8 mouse cellular contexts compared by ENCODE assay signal in the genomic region with DNA sequence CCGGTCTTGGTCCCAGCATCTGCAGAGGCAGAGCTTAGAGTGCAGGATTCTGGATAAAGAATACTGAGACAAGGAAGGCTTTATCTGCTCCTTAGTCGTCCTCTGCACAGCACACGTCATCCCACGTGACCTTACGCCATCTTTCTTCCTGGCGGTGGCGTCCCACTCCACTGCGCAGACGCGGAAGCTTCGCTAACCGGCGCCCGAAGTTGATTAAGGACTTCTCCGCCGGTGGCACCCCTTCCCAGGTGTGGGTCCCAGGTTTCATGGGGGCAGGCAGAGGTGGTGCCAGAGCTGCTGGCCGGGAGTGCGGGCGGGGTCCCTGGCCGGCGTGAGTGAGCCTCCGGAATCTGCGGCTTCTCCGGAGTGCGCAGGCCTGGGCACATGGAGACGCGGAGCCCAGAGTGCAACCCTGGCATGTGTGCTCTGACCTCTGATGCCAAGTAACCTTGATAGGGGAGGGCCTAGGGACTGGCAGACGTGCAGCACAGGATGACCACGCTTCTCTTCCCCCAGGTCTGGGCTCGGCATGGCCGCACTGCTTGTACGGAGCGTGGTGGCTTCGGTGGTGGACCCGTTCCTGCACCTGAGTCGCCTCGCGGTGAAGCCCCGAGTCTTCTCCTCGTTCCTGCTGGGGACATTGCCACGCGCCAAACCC. TPM values are rescaled to one million over a fixed set of nuclear protein-coding genes. Genes with fewer than 3 reads are reported as not detected.
DNase-seq lines count a peak whose midpoint lies in the region; ATAC-seq and TF ChIP-seq lines count a peak whose summit lies in the region.

No protein-coding gene starts in this region.

- H3K27ac ChIP-seq in embryonic facial prominence, embryonic 13.5 days: peak overlapping the region; percentile 83
- peak overlapping the region; percentile 96 for H3K27ac ChIP-seq in heart, adult 2 months
- H3K27ac ChIP-seq in limb, embryonic 14.5 days (replicated peaks; ENCODE audit: low read depth, low read length): no peak overlapping the region; the same call in 1 of the 2 replicates
- peak overlapping the region; percentile 82 for H3K27ac ChIP-seq in midbrain, postnatal 0 days (ENCODE audit: low read depth, low read length)

- H3K79me2 ChIP-seq in heart, adult 2 months (replicated peaks; ENCODE audit: control insufficient read depth, insufficient read depth, low read length): no peaks in the 10 kb centered on the region; the same call in 1 of the 2 replicates

- H3K9me3 ChIP-seq in embryonic facial prominence, embryonic 13.5 days: no peaks in the 10 kb centered on the region
- no peaks in the 10 kb centered on the region for H3K9me3 ChIP-seq in limb, embryonic 14.5 days (ENCODE audit: control insufficient read depth, low read length)
- H3K9me3 ChIP-seq in midbrain, postnatal 0 days (ENCODE audit: low read length): no peaks in the 10 kb centered on the region

- H3K4me2 ChIP-seq in embryonic facial prominence, embryonic 13.5 days: peak overlapping the region; percentile 96
- peak overlapping the region; percentile 93 for H3K4me2 ChIP-seq in limb, embryonic 14.5 days (replicated peaks; ENCODE audit: low read depth, low read length, severe bottlenecking)
- peak overlapping the region; percentile 94 for H3K4me2 ChIP-seq in midbrain, postnatal 0 days (ENCODE audit: low read depth, low read length, poor library complexity, severe bottlenecking)

- no peak for TF ChIP-seq CTCF in heart, adult 2 months (IDR thresholded peaks at IDR 0.05)
- TF ChIP-seq CTCF in midbrain, postnatal 0 days (IDR thresholded peaks at IDR 0.05): no peak

- peak; percentile 78 for ATAC-seq in embryonic facial prominence, embryonic 13.5 days (ENCODE audit: insufficient number of reproducible peaks, insufficient read depth, low FRiP score, low TSS enrichment, low read depth)
- ATAC-seq in limb, embryonic 14.5 days (ENCODE audit: low FRiP score, low read depth): peak; percentile 91
- ATAC-seq in midbrain, postnatal 0 days (ENCODE audit: low FRiP score): peak; percentile 90

- peaks cover 9% of the 10 kb centered on the region; the same call in 1 of the 2 replicates for H3K36me3 ChIP-seq in embryonic facial prominence, embryonic 13.5 days
- H3K36me3 ChIP-seq in heart, adult 2 months (ENCODE audit: control insufficient read depth, insufficient read depth, low read length): peaks cover 14% of the 10 kb centered on the region
- peaks cover 5% of the 10 kb centered on the region for H3K36me3 ChIP-seq in limb, embryonic 14.5 days (ENCODE audit: control insufficient read depth, insufficient read depth, low read length)
- H3K36me3 ChIP-seq in midbrain, postnatal 0 days (ENCODE audit: insufficient read depth, low read length): no peaks in the 10 kb centered on the region

- intact Hi-C loops in heart, adult 2 months (cut with DNase I): no loop called here

- TF ChIP-seq POLR2A in heart, adult 2 months (IDR thresholded peaks at IDR 0.05; ENCODE audit: insufficient read depth, low read depth, low read length): peak; percentile 67
- 0 out of 2 replicates have a peak, but pooled peaks have one; percentile 49 for TF ChIP-seq POLR2A in limb, embryonic 14.5 days (IDR thresholded peaks at IDR 0.05; ENCODE audit: borderline replicate concordance, extremely low read depth, insufficient read depth, insufficient read length)

- 0 out of 2 replicates have a peak, but pooled peaks have one; percentile 32 for TF ChIP-seq EP300 in heart, adult 2 months (IDR thresholded peaks at IDR 0.05; ENCODE audit: insufficient read depth, low read depth, low read length)

- H3K27me3 ChIP-seq in embryonic facial prominence, embryonic 13.5 days: no peaks in the 10 kb centered on the region
- no peaks in the 10 kb centered on the region for H3K27me3 ChIP-seq in heart, adult 2 months (ENCODE audit: control insufficient read depth, insufficient read depth, low read length)
- no peaks in the 10 kb centered on the region for H3K27me3 ChIP-seq in limb, embryonic 14.5 days (ENCODE audit: control insufficient read depth, insufficient read depth, low read length)
- H3K27me3 ChIP-seq in midbrain, postnatal 0 days (ENCODE audit: insufficient read depth, low read length): no peaks in the 10 kb centered on the region

- H3K9ac ChIP-seq in embryonic facial prominence, embryonic 13.5 days: peak overlapping the region; percentile 94
- H3K9ac ChIP-seq in heart, adult 2 months (ENCODE audit: low read depth, low read length): peak overlapping the region; percentile 94
- peak overlapping the region; percentile 93 for H3K9ac ChIP-seq in limb, embryonic 14.5 days (ENCODE audit: low read depth, low read length, severe bottlenecking)
- H3K9ac ChIP-seq in midbrain, postnatal 0 days (replicated peaks; ENCODE audit: low read length, poor library complexity, severe bottlenecking): peak overlapping the region; percentile 80

- peak overlapping the region; percentile 86 for H3K4me3 ChIP-seq in embryonic facial prominence, embryonic 13.5 days
- H3K4me3 ChIP-seq in heart, adult 2 months: peak overlapping the region; percentile 81
- H3K4me3 ChIP-seq in limb, embryonic 14.5 days (replicated peaks; ENCODE audit: low read length): peak overlapping the region; percentile 89
- H3K4me3 ChIP-seq in midbrain, postnatal 0 days (ENCODE audit: low read depth, low read length): peak overlapping the region; percentile 88

- peak; percentile 86 for DNase-seq in 3134 (ENCODE audit: extremely low read depth, insufficient read length, low spot score)
- DNase-seq in adrenal gland, postnatal 36 days: peak; percentile 90 to 92
- peak; percentile 90 to 94 for DNase-seq in heart, adult 2 months
- DNase-seq in kidney, adult 9 months: peak; percentile 91
- DNase-seq in limb, embryonic 14.5 days (ENCODE audit: low spot score): peak; percentile 88
- peak; percentile 93 for DNase-seq in midbrain, postnatal 0 days (ENCODE audit: low spot score)
- DNase-seq in spleen, postnatal 14 days (ENCODE audit: low spot score in 2 of 2): peak; percentile 80 to 85

- WGBS in embryonic facial prominence, embryonic 13.5 days: under 1% methylated on average over 42 of the region's 42 CpGs
- WGBS in heart, adult 2 months: under 1% methylated on average over 42 of the region's 42 CpGs
- WGBS in limb, embryonic 14.5 days: under 1% methylated on average over 42 of the region's 42 CpGs
- WGBS in midbrain, postnatal 0 days: under 1% methylated on average over 42 of the region's 42 CpGs

- peaks cover 23% of the 10 kb centered on the region for H3K4me1 ChIP-seq in embryonic facial prominence, embryonic 13.5 days
- peaks cover 5% of the 10 kb centered on the region for H3K4me1 ChIP-seq in heart, adult 2 months (ENCODE audit: control insufficient read depth, insufficient read depth, low read length)
- peaks cover 19% of the 10 kb centered on the region for H3K4me1 ChIP-seq in limb, embryonic 14.5 days (ENCODE audit: control insufficient read depth, insufficient read depth, low read length)
- peaks cover 9% of the 10 kb centered on the region; the same call in 1 of the 2 replicates for H3K4me1 ChIP-seq in midbrain, postnatal 0 days (ENCODE audit: insufficient read depth, low read length)

RNA-seq across cellular contexts. Expression of a gene that starts 2.6 kb away (rescaled TPM):
- total RNA-seq in adrenal gland, postnatal 36 days (2021): 100 to 1,000 TPM; 240 to 275 TPM
- 389 and 415 TPM in 2 replicates for polyA plus RNA-seq in embryonic facial prominence, embryonic 13.5 days (2015; fragmentation: Nextera tagmentation; extraction: Ambion mirVana)
- 1,000 to 10,000 TPM; 1,124 to 1,284 TPM for total RNA-seq in heart, adult 2 months (2021)
- 494 and 621 TPM in 2 replicates for polyA plus RNA-seq in heart, adult 2 months (2012; rRNA removed)
- polyA plus RNA-seq in limb, embryonic 14.5 days (2012; rRNA removed): 159 and 199 TPM in 2 replicates
- polyA plus RNA-seq in limb, embryonic 14.5 days (2014; fragmentation: Nextera tagmentation; extraction: Ambion mirVana): 377 and 393 TPM in 2 replicates
- total RNA-seq in midbrain, postnatal 0 days (2014; rRNA removed): 111 and 132 TPM in 2 replicates
- 477 and 509 TPM in 2 replicates for polyA plus RNA-seq in midbrain, postnatal 0 days (2015; fragmentation: Nextera tagmentation; extraction: Ambion mirVana)

RNA-seq across cellular contexts. Expression of a gene that starts 2.7 kb away (rescaled TPM):
- total RNA-seq in adrenal gland, postnatal 36 days (2021): 10 to 100 TPM; 62.3 to 68.9 TPM
- polyA plus RNA-seq in embryonic facial prominence, embryonic 13.5 days (2015; fragmentation: Nextera tagmentation; extraction: Ambion mirVana): 134 and 136 TPM in 2 replicates
- total RNA-seq in heart, adult 2 months (2021): 10 to 100 TPM; 53.3 to 57.8 TPM
- polyA plus RNA-seq in heart, adult 2 months (2012; rRNA removed): 75.4 and 81.8 TPM in 2 replicates
- polyA plus RNA-seq in limb, embryonic 14.5 days (2012; rRNA removed): 91.9 and 102 TPM in 2 replicates
- 116 and 122 TPM in 2 replicates for polyA plus RNA-seq in limb, embryonic 14.5 days (2014; fragmentation: Nextera tagmentation; extraction: Ambion mirVana)
- total RNA-seq in midbrain, postnatal 0 days (2014; rRNA removed): 26.8 and 40.1 TPM in 2 replicates
- 55.1 TPM in 2 replicates for polyA plus RNA-seq in midbrain, postnatal 0 days (2015; fragmentation: Nextera tagmentation; extraction: Ambion mirVana)
